Mouse (Mus musculus): ENCODE measurements at regions not wholly inside any gene's neighbourhood (a gene's known extent, or its start where the extent isn't known, plus 50 kb on each side); places are given as distances from the start of the nearest gene placed in this dataset.

- Histone ChIP-seq H3K27ac (ENCODE audit: control insufficient read depth, insufficient read depth, low read depth, low read length) (no peak overlapping the region), H3K27me3 (ENCODE audit: control insufficient read depth, insufficient read depth, low read length) (no peaks in the 10 kb centered on the region), H3K4me1 (ENCODE audit: control insufficient read depth, insufficient read depth, low read length) (no peaks in the 10 kb centered on the region), H3K36me3 (ENCODE audit: control insufficient read depth, insufficient read depth, low read length) (no peaks in the 10 kb centered on the region), H3K4me3 (ENCODE audit: control insufficient read depth, low read depth, low read length) (no peak overlapping the region)
- TF ChIP-seq CTCF (IDR thresholded peaks at IDR 0.05; ENCODE audit: control insufficient read depth, insufficient read depth, insufficient replicate concordance, low read depth, low read length), result no peak
- TF ChIP-seq POLR2A (IDR thresholded peaks at IDR 0.05; ENCODE audit: control insufficient read depth, low read depth, low read length), result no peak
Observed at GRCm38 (mm10) chr4:84035347-84035746, 510.0 kb downstream of the Ccdc171 start.

DNA sequence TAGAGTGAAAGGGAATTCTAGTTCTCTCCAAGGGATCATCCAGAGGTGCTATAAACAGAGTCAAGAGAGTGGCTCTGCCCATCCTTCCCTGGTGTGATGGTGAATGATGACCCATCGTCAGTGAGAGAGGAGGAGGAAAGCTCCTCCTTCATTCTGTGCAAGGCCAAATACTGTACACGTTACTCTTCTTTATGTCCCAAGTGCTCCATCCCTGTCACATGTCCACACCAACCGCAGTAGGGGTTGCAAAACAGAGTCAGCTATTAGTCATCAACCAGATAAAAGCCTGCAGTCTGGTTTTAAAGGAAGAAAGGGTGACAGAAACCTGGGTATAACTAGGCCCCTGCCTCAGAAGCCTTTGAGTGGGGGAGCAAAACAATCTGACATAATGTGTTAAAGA is 512.2 kb downstream of the Ccdc171 start:
- no peaks in the 10 kb centered on the region for H3K27me3 ChIP-seq (ENCODE audit: control insufficient read depth, insufficient read depth, low read length)
- no peak overlapping the region for H3K27ac ChIP-seq (ENCODE audit: control insufficient read depth, insufficient read depth, low read depth, low read length)
- H3K4me1 ChIP-seq (ENCODE audit: control insufficient read depth, insufficient read depth, low read length), result no peaks in the 10 kb centered on the region
- no peak overlapping the region for H3K4me3 ChIP-seq (ENCODE audit: control insufficient read depth, low read depth, low read length)
- no peaks in the 10 kb centered on the region for H3K36me3 ChIP-seq (ENCODE audit: control insufficient read depth, insufficient read depth, low read length)
- TF ChIP-seq POLR2A (IDR thresholded peaks at IDR 0.05; ENCODE audit: control insufficient read depth, low read depth, low read length) (no peak), CTCF (IDR thresholded peaks at IDR 0.05; ENCODE audit: control insufficient read depth, insufficient read depth, insufficient replicate concordance, low read depth, low read length) (no peak)

GRCm38 (mm10) chr4:84050243-84050642 is 524.9 kb downstream of the Ccdc171 start:
- Histone ChIP-seq H3K4me1 (ENCODE audit: control insufficient read depth, insufficient read depth, low read length) (no peaks in the 10 kb centered on the region), H3K36me3 (ENCODE audit: control insufficient read depth, insufficient read depth, low read length) (no peaks in the 10 kb centered on the region), H3K27ac (ENCODE audit: control insufficient read depth, insufficient read depth, low read depth, low read length) (no peak overlapping the region), H3K4me3 (ENCODE audit: control insufficient read depth, low read depth, low read length) (no peak overlapping the region), H3K27me3 (ENCODE audit: control insufficient read depth, insufficient read depth, low read length) (no peaks in the 10 kb centered on the region)
- TF ChIP-seq CTCF (IDR thresholded peaks at IDR 0.05; ENCODE audit: control insufficient read depth, insufficient read depth, insufficient replicate concordance, low read depth, low read length), result no peak
- no peak for TF ChIP-seq POLR2A (IDR thresholded peaks at IDR 0.05; ENCODE audit: control insufficient read depth, low read depth, low read length)

DNA sequence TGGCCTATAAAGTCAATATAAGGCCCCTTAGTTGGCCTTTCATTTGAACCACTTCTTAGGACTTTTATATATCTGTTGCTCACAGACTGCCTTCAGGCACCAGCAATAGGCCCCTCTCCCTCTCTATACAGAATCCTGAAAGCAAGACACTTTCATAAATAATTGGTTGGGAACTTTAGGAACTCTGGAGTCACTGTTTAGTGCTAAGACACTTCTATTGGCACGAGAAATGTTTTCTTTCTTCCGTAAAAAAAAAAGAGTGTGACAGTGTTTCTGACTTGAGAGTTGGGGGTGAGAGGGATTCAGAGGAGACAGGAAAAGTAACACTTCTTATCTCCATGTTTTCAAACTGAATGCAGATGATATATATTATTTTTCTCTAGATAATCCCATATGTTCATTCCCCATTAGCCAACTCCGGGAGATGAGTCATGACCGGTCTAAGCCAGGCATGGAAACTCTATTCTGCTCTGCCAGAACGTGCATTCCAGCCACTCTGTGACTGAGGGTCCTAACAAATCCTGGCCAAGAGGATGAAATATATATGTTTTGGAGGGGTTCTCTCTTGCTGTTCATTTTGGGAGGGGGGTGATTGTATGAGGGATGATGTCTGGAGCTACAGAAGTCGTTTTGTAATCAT is 531.6 kb downstream of the Ccdc171 start:
- Histone ChIP-seq H3K27ac (ENCODE audit: control insufficient read depth, insufficient read depth, low read depth, low read length) (no peak overlapping the region), H3K4me1 (ENCODE audit: control insufficient read depth, insufficient read depth, low read length) (no peaks in the 10 kb centered on the region), H3K27me3 (ENCODE audit: control insufficient read depth, insufficient read depth, low read length) (no peaks in the 10 kb centered on the region), H3K4me3 (ENCODE audit: control insufficient read depth, low read depth, low read length) (no peak overlapping the region), H3K36me3 (ENCODE audit: control insufficient read depth, insufficient read depth, low read length) (no peaks in the 10 kb centered on the region)
- TF ChIP-seq POLR2A (IDR thresholded peaks at IDR 0.05; ENCODE audit: control insufficient read depth, low read depth, low read length) (no peak), CTCF (IDR thresholded peaks at IDR 0.05; ENCODE audit: control insufficient read depth, insufficient read depth, insufficient replicate concordance, low read depth, low read length) (no peak)

GRCm38 (mm10) chr4:84060187-84060586 is 534.8 kb downstream of the Ccdc171 start:
- Histone ChIP-seq H3K27me3 (ENCODE audit: control insufficient read depth, insufficient read depth, low read length) (no peaks in the 10 kb centered on the region), H3K27ac (ENCODE audit: control insufficient read depth, insufficient read depth, low read depth, low read length) (no peak overlapping the region), H3K4me3 (ENCODE audit: control insufficient read depth, low read depth, low read length) (no peak overlapping the region), H3K36me3 (ENCODE audit: control insufficient read depth, insufficient read depth, low read length) (no peaks in the 10 kb centered on the region), H3K4me1 (ENCODE audit: control insufficient read depth, insufficient read depth, low read length) (no peaks in the 10 kb centered on the region)
- TF ChIP-seq POLR2A (IDR thresholded peaks at IDR 0.05; ENCODE audit: control insufficient read depth, low read depth, low read length), result no peak
- TF ChIP-seq CTCF (IDR thresholded peaks at IDR 0.05; ENCODE audit: control insufficient read depth, insufficient read depth, insufficient replicate concordance, low read depth, low read length), result no peak

DNA sequence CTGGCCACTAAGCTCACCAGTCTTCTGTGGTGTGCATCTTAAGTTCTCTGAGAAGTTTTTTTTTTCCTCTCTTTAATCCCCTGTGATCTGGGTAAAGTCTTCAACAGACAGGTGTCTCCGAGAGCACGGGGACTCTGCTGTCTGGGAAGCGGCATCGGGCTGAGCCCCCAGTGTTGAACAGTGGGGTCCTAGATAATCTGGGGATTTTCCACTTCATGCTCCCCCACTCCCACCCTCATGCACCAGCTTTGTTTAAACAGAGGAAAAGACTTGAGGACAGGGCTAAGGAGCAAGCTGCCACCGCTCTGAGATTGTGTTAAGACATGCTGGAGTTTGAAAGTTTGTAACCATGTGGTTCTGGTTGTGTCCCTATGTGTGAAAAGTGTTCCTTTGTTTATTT is 538.4 kb downstream of the Ccdc171 start:
- Histone ChIP-seq H3K27ac (ENCODE audit: control insufficient read depth, insufficient read depth, low read depth, low read length) (no peak overlapping the region), H3K4me3 (ENCODE audit: control insufficient read depth, low read depth, low read length) (no peak overlapping the region), H3K36me3 (ENCODE audit: control insufficient read depth, insufficient read depth, low read length) (no peaks in the 10 kb centered on the region), H3K4me1 (ENCODE audit: control insufficient read depth, insufficient read depth, low read length) (no peaks in the 10 kb centered on the region; the same call in 1 of the 2 replicates), H3K27me3 (ENCODE audit: control insufficient read depth, insufficient read depth, low read length) (no peaks in the 10 kb centered on the region)
- TF ChIP-seq CTCF (IDR thresholded peaks at IDR 0.05; ENCODE audit: control insufficient read depth, insufficient read depth, insufficient replicate concordance, low read depth, low read length) (no peak), POLR2A (IDR thresholded peaks at IDR 0.05; ENCODE audit: control insufficient read depth, low read depth, low read length) (no peak)

DNA sequence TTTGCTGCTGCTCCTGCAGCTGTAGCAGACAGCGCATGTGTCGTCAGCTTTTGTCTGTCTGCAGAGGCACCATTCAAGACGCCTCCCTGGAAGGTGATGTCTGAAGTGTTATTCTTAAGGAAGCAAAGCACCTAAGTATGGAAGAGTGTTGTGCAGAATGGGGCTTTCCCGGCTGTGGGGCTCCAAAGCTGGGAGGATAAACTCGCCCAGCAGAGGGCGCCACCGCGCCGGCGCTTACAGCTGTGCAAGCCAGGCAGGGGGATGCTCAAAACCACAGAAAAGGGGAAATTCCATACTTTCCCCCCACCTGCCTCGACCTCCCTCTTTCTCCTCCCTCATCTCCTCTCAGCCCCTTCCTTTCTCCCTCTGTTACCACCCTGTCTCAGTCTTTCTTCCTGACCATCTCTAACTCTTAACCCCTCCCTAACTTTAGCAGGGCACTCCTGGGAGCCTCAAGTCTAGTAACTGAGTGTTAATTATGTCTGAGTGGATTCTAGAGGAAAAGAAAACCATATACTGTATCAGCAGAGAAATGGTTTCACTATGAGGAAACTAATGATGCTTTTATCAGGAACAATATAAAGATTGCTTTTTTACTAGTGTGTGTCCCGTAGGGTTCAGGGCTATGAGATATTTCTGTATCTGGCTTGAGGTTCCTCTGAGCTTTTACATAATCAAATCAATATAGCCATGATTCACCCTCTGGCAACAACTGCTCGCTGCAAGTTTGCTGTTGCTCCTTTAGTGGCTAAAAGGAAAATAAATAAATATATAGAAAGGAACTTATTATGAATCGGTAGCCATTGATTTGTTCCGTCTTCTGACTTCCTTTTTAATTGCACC is 539.5 kb downstream of the Ccdc171 start:
- Histone ChIP-seq H3K4me1 (ENCODE audit: control insufficient read depth, insufficient read depth, low read length) (peaks cover 4% of the 10 kb centered on the region), H3K4me3 (ENCODE audit: control insufficient read depth, low read depth, low read length) (no peak overlapping the region), H3K27ac (ENCODE audit: control insufficient read depth, insufficient read depth, low read depth, low read length) (no peak overlapping the region), H3K27me3 (ENCODE audit: control insufficient read depth, insufficient read depth, low read length) (no peaks in the 10 kb centered on the region), H3K36me3 (ENCODE audit: control insufficient read depth, insufficient read depth, low read length) (no peaks in the 10 kb centered on the region)
- no peak for TF ChIP-seq POLR2A (IDR thresholded peaks at IDR 0.05; ENCODE audit: control insufficient read depth, low read depth, low read length)
- peak; percentile 82 for TF ChIP-seq CTCF (IDR thresholded peaks at IDR 0.05; ENCODE audit: control insufficient read depth, insufficient read depth, insufficient replicate concordance, low read depth, low read length)
